Mouse (Mus musculus) midbrain, embryonic 15.5 days (tissue): ENCODE measurements around the gene Cryba4. TPM values are rescaled to one million over a fixed set of nuclear protein-coding genes. Genes with fewer than 3 reads are reported as not detected.

Source experiments
- ATAC-seq: fragments of 200-750 bp; cut with Nextera tagmentation; replicated peaks from 2 replicates; pipeline ENCODE4 v1.8.0; 2017; ENCODE audit warnings: moderate TSS enrichment
- H3K27ac ChIP-seq: fragments of 300-500 bp; sonication (generic); 2 replicates; pipeline ENCODE4 v1.5.1; 2015; ENCODE audit warnings: mild to moderate bottlenecking, inconsistent platforms
- H3K27me3 ChIP-seq: fragments of 300-500 bp; sonication (generic); replicated peaks from 2 replicates; pipeline ENCODE4 v1.6.1; 2015; ENCODE audit warnings: inconsistent platforms
- H3K36me3 ChIP-seq: fragments of 300-500 bp; sonication (generic); replicated peaks from 2 replicates; pipeline ENCODE4 v1.6.1; 2015; ENCODE audit warnings: inconsistent platforms
- H3K4me1 ChIP-seq: fragments of 300-500 bp; sonication (generic); 2 replicates; pipeline ENCODE4 v1.6.1; 2015; ENCODE audit warnings: inconsistent platforms
- H3K4me2 ChIP-seq: fragments of 300-500 bp; sonication (generic); 2 replicates; pipeline ENCODE4 v1.6.1; 2015; ENCODE audit warnings: inconsistent platforms, mild to moderate bottlenecking, moderate library complexity
- H3K4me3 ChIP-seq: fragments of 300-500 bp; sonication (generic); 2 replicates; pipeline ENCODE4 v1.5.1; 2015; ENCODE audit warnings: mild to moderate bottlenecking, inconsistent platforms
- H3K9ac ChIP-seq: fragments of 300-500 bp; sonication (generic); 2 replicates; pipeline ENCODE4 v1.6.1; 2015; ENCODE audit warnings: mild to moderate bottlenecking, inconsistent platforms
- H3K9me3 ChIP-seq: fragments of 300-500 bp; sonication (generic); 2 replicates; pipeline ENCODE4 v1.6.1; 2016; ENCODE audit warnings: inconsistent platforms
- WGBS: fragments of 180-500 bp; shearing (Covaris S2); methylation state at CpG from one replicate; pipeline ENCODE4 v1.1.7; 2015; ENCODE audit warnings: mixed read lengths; 5-methylcytosine and 5-hydroxymethylcytosine counted together
- polyA plus RNA-seq: library from polyadenylated mRNA; unstranded; fragments of >200 nt; fragmentation: Nextera tagmentation; extraction: Ambion mirVana; gene quantifications from 2 replicates; pipeline ENCODE4 v1.2.1, GENCODE M21; 2015

Gene Cryba4
- polyA plus RNA-seq, 1 experiment from 2014 or later, result 0.93 TPM

DNA sequence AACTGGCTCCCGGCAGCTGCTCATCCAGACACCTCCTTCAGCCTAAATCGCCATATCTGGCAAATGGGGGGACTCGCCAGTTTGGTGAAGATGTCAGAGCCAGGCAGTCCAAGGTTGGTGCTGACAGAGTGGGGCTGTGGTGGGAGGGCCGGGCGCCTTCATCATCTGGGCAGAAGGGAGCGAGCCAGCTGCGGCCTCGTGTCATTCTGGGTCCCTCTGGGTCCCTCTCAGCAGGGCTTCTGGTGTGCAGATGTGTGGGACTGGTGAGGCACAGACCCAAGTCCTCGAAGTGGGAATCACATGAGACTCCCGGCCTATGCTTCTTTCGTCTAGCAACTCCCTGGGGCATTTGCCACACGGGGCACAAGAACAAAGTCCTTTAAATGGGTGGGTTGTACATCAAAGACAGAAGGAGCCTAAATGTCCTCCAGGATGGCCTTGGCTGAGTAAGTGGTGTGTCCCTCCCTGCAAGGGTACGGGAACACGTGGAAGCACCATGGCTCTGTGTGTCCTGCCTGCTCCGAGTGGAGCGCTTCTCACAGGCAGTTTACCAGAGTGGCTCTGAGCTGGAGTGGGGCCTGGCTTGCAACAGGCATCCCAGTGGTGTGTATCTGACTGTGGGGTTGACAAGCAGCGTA, 40.1 kb upstream of the Cryba4 start:
- no peak overlapping the region for H3K4me3 ChIP-seq
- no peaks in the 10 kb centered on the region for H3K36me3 ChIP-seq
- H3K27ac ChIP-seq, result no peak overlapping the region
- no peak overlapping the region for H3K4me2 ChIP-seq
- 81% methylated on average over 17 of the region's 17 CpGs for WGBS
- no peaks in the 10 kb centered on the region for H3K9me3 ChIP-seq
- no peaks in the 10 kb centered on the region for H3K27me3 ChIP-seq
- H3K9ac ChIP-seq, result no peak overlapping the region
- no peak for ATAC-seq
- H3K4me1 ChIP-seq, result 0 out of 2 replicates have a peak, but pooled peaks cover 3% of the 10 kb centered on the region

DNA sequence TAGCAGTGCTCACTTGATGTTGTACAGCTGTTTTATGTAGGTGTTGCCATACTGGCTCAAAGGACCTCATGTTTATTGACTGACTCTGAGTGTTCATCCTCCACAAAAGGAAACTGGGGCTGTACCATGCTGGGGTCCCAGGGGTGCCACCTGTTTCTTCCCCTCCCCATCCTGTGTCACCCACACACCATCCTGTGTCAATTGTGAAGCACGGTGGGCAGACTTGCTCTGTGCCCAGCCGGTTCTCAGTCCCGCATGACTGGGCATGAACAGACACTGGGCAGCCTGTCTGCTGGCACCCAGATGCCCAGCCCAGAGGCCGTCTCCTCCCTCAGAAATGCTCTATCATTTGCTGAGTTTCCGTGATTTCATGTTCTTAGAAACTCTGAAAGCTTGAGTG, 39.5 kb upstream of the Cryba4 start:
- WGBS, result 81% methylated on average over 5 of the region's 5 CpGs
- no peak overlapping the region for H3K9ac ChIP-seq
- H3K9me3 ChIP-seq, result no peaks in the 10 kb centered on the region
- 0 out of 2 replicates have a peak, but pooled peaks cover 3% of the 10 kb centered on the region for H3K4me1 ChIP-seq
- H3K4me2 ChIP-seq, result no peak overlapping the region
- H3K27me3 ChIP-seq, result no peaks in the 10 kb centered on the region
- no peaks in the 10 kb centered on the region for H3K36me3 ChIP-seq
- no peak overlapping the region for H3K27ac ChIP-seq
- no peak for ATAC-seq
- no peak overlapping the region for H3K4me3 ChIP-seq

DNA sequence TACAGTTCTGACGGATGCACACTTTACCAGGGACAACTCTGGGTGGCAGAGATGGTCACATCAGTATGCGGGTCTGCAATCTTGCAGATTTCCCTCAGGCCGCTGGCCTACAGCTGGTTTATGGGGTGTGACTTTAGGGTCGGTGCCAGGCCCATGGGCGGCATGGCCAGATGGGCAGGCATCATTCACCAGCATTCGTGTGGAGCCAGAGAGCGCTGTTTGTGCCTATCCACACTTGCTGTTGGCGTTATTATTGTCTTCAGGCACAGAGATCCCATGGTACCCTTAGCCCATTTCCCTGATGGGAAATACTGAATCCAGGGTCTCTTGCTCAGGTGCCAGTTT, 38.2 kb upstream of the Cryba4 start:
- no peak for ATAC-seq
- H3K9me3 ChIP-seq, result no peaks in the 10 kb centered on the region
- 0 out of 2 replicates have a peak, but pooled peaks cover 3% of the 10 kb centered on the region for H3K4me1 ChIP-seq
- no peak overlapping the region for H3K4me2 ChIP-seq
- no peak overlapping the region for H3K4me3 ChIP-seq
- H3K27ac ChIP-seq, result no peak overlapping the region
- H3K9ac ChIP-seq, result no peak overlapping the region
- WGBS, result 95% methylated on average over 8 of the region's 8 CpGs
- H3K36me3 ChIP-seq, result no peaks in the 10 kb centered on the region
- H3K27me3 ChIP-seq, result no peaks in the 10 kb centered on the region

DNA sequence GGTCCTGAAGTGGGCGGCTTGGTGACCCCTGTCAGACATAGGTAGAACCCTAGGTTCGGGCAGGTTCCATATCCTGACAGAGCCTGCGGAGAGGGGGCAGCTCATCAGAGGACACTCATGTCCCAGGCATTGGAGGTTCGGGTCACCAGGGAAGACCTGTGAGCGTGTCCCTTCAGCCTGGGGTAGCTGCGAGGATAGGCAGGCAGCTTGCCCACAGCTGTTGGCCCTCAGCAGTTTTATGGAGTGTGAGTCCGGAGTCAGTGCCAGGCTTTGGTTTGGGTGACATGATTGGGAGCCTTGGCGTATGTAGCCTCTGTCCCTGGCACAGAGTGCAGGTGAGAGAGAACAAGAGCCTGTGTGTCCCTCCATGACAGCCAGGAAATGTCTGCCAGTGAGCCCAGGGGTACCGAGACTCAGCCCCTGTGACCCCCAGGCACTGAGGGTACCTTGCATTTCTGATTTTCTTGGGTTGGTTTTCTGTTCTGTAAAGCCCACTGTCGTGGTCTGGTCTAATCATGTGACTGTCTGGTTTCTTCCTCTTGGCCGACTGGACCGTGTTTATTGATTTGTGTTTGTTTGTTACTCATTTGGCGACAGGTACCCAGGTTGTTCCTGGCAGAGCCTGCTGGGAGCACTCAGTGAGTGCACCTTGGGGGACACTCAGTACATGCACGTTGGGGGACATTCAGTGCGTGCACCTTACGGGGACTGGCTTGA, 37.7 kb upstream of the Cryba4 start:
- H3K4me1 ChIP-seq, result 0 out of 2 replicates have a peak, but pooled peaks cover 2% of the 10 kb centered on the region

DNA sequence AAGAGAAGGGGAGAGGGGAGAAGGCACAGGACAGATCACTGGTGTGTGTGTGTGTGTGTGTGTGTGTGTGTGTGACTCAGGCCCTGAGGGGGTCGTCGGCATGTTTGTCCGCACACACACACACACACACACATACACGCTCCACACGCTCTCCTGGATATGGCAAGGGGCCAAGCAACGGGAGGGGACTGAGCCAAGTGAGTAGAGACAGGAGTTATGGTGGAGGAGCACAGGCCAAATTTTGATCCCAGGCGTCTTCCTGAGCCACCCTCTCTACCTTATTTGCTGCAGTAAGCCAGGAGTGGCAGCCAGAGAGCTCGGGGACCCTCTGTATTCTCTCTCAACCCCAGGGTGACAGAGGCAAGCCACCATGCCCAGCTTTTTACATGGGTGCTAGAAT, 36.9 kb upstream of the Cryba4 start:
- no peak overlapping the region for H3K27ac ChIP-seq
- WGBS, result 77% methylated on average over 8 of the region's 8 CpGs
- no peak for ATAC-seq
- H3K4me1 ChIP-seq, result no peaks in the 10 kb centered on the region
- no peaks in the 10 kb centered on the region for H3K36me3 ChIP-seq
- no peak overlapping the region for H3K4me3 ChIP-seq
- H3K27me3 ChIP-seq, result no peaks in the 10 kb centered on the region
- no peaks in the 10 kb centered on the region for H3K9me3 ChIP-seq
- H3K9ac ChIP-seq, result no peak overlapping the region
- H3K4me2 ChIP-seq, result no peak overlapping the region

More for the DNA sequence above, 37.7 kb upstream of the Cryba4 start:
- no peak overlapping the region for H3K27ac ChIP-seq
- 89% methylated on average over 16 of the region's 16 CpGs for WGBS
- no peaks in the 10 kb centered on the region for H3K27me3 ChIP-seq
- H3K9me3 ChIP-seq, result no peaks in the 10 kb centered on the region
- ATAC-seq, result no peak
- H3K4me3 ChIP-seq, result no peak overlapping the region
- no peak overlapping the region for H3K9ac ChIP-seq
- no peak overlapping the region for H3K4me2 ChIP-seq
- no peaks in the 10 kb centered on the region for H3K36me3 ChIP-seq

DNA sequence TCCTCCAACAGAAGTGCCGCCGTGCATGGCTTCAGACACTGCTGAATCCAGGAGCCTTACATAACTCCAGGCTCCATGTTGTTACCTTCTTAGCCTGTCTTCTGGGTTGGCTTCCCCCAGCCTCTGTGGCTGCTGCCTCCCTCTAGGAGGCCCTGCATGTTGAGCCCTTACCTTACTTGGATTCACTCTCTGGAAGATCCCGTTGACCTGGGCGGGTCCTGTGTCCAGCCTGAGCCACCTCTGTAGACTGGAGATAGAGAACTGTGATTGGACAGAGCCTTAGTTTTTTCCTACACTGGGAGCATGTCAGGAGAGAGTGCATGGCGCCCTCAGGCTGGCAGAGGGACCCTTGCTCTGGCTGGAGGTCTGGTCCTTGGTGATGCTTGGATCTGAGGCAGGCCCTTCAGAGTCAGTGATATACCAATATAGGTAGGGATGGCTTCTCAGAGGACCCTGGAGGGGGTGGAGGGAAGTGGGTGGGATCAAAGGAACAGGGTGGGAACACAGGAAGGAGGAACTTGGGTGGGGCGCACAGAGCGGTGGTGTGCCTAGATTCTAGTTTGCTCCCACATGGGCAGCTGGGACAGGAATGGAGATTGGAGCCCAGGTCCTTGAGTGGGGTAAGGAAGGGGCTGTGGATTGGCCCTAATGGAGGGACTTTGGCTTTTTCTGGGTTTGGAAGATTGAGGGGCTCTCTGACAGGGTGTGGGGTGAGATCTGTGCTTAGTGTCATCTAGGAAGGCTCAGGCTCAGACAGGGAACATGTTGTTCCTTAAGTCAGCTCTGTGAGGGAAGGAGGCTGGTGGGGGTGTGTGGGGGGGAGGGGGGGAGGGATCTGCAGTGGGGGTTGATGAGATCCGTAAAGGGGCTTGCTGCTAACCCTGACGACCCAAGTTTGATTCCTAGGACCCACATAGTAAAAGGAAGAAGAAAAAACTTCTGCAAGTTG, 36.1 kb upstream of the Cryba4 start:
- Histone ChIP-seq H3K4me1 (no peaks in the 10 kb centered on the region), H3K9me3 (no peaks in the 10 kb centered on the region), H3K4me3 (no peak overlapping the region), H3K27me3 (no peaks in the 10 kb centered on the region), H3K27ac (no peak overlapping the region), H3K36me3 (no peaks in the 10 kb centered on the region), H3K4me2 (no peak overlapping the region), H3K9ac (no peak overlapping the region)
- WGBS, result 83% methylated on average over 9 of the region's 9 CpGs
- no peak for ATAC-seq

- Histone ChIP-seq H3K4me1 (no peaks in the 10 kb centered on the region), H3K4me2 (no peak overlapping the region), H3K9ac (no peak overlapping the region), H3K9me3 (no peaks in the 10 kb centered on the region), H3K36me3 (no peaks in the 10 kb centered on the region), H3K27me3 (no peaks in the 10 kb centered on the region), H3K4me3 (no peak overlapping the region), H3K27ac (no peak overlapping the region)
- 80% methylated on average over 2 of the region's 2 CpGs for WGBS
- ATAC-seq, result no peak
Measured at GRCm38 (mm10) chr5:112287652-112288051, 35.3 kb upstream of the Cryba4 start.

DNA sequence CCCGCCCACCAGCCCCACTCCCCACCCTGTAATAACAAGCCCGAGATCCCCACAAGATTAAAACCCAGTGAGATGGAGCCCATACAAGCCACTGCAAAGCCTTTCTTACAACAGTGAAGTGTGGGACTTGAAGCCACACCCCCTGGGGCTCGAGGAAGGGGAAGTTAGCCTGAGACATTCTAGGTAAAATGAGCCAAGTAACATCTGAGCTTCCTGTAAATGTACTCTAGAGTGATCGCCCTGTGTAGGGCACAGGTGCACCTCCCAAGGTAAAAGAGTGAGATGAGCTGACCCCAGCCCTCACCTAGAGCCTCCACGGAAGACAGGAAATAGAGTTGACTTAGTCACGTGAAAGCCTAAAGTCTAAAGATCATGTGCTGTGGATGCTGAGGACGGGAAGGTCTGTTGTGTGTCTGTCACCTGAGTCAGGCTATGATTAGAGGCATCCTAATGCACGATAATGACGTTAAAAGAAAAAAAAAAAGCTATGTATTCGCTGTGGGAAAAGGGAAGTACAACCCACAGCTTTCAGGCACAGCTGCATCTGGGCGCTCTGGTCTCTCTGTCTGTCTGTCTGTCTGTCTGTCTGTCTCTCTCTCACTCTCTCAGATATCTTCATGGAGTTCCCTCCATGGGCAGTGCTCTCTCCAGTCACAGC, 34.8 kb upstream of the Cryba4 start:
- ATAC-seq, result no peak

DNA sequence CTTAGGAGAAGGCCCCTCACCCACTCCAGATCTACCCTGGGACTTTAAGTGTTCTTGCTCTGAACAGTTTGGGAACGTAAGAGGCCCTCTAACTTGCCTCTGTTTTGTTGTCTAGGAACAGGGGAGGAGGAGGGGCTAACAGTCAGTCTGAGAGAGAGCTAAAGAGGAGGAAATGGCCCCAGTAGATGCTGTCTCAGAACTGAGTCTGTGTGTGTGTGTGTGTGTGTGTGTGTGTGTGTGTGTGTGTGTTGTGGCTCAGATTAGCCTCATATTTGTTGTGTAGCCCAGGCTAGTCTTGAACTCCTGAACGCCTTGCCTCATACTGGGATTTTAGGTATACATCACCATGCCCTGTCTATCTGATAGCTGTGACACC, 34.3 kb upstream of the Cryba4 start:
- Histone ChIP-seq H3K4me1 (no peaks in the 10 kb centered on the region), H3K27me3 (no peaks in the 10 kb centered on the region), H3K27ac (no peak overlapping the region), H3K4me2 (no peak overlapping the region), H3K9me3 (no peaks in the 10 kb centered on the region), H3K9ac (no peak overlapping the region), H3K36me3 (no peaks in the 10 kb centered on the region), H3K4me3 (no peak overlapping the region)
- no peak for ATAC-seq
- WGBS, result 83% methylated on average over 2 of the region's 2 CpGs

More for the DNA sequence above, 34.8 kb upstream of the Cryba4 start:
- no peaks in the 10 kb centered on the region for H3K9me3 ChIP-seq
- H3K27me3 ChIP-seq, result no peaks in the 10 kb centered on the region
- 77% methylated on average over 11 of the region's 11 CpGs for WGBS
- no peak overlapping the region for H3K4me2 ChIP-seq
- no peak overlapping the region for H3K9ac ChIP-seq
- no peaks in the 10 kb centered on the region for H3K4me1 ChIP-seq
- no peak overlapping the region for H3K27ac ChIP-seq
- no peak overlapping the region for H3K4me3 ChIP-seq
- H3K36me3 ChIP-seq, result no peaks in the 10 kb centered on the region

- H3K4me1 ChIP-seq, result 0 out of 2 replicates have a peak, but pooled peaks cover 3% of the 10 kb centered on the region
- ATAC-seq, result no peak
- no peak overlapping the region for H3K4me3 ChIP-seq
- no peak overlapping the region for H3K4me2 ChIP-seq
- no peaks in the 10 kb centered on the region for H3K27me3 ChIP-seq
- H3K9me3 ChIP-seq, result no peaks in the 10 kb centered on the region
- no peaks in the 10 kb centered on the region for H3K36me3 ChIP-seq
- 90% methylated on average over 7 of the region's 7 CpGs for WGBS
- H3K27ac ChIP-seq, result no peak overlapping the region
- H3K9ac ChIP-seq, result no peak overlapping the region
Measured at GRCm38 (mm10) chr5:112285548-112286085, 33.3 kb upstream of the Cryba4 start.

DNA sequence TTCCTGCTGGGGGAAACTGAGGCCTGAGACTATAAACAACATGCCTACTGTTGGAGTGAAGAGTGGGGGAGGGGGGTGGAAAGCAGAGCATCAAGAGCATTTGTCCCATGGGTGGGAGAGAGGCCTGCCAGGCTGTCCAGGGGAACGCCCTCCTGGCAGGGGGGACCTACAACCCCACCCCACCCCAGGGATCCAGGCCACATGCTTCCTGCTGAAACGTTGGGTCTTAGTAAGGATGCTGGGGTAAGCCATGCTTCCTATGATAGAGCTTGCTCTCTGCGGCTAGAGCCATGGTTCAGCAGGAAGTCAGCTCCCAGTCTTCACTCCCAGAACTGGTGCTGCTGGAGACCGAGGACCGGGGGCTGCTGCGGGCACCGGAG, 31.9 kb upstream of the Cryba4 start:
- Histone ChIP-seq H3K36me3 (no peaks in the 10 kb centered on the region), H3K9me3 (no peaks in the 10 kb centered on the region), H3K4me3 (no peak overlapping the region), H3K4me1 (0 out of 2 replicates have a peak, but pooled peaks cover 8% of the 10 kb centered on the region), H3K4me2 (no peak overlapping the region), H3K27me3 (no peaks in the 10 kb centered on the region), H3K27ac (no peak overlapping the region), H3K9ac (no peak overlapping the region)
- WGBS, result 74% methylated on average over 7 of the region's 7 CpGs
- no peak for ATAC-seq
